Mouse (Mus musculus) embryonic facial prominence, embryonic 11.5 days (tissue): ENCODE results near the gene Tnxb. TPM values are rescaled to one million over a fixed set of nuclear protein-coding genes. Genes with fewer than 3 reads are reported as not detected.
A peak's percentile ranks its signal among the peaks of the same experiment; 100 is the strongest.

Experiments
- ATAC-seq: fragments of 200-750 bp; cut with Nextera tagmentation; replicated peaks from 2 replicates; pipeline ENCODE4 v1.8.0; 2017; ENCODE audit warnings: low read depth; ENCODE audit not compliant: insufficient number of reproducible peaks, low FRiP score, low TSS enrichment
- DNase-seq: peaks from one replicate; pipeline ENCODE4 v3.0.0-alpha.2; 2015; ENCODE audit warnings: low spot score
- H3K27ac ChIP-seq: fragments of 300-500 bp; sonication (generic); replicated peaks from 2 replicates; pipeline ENCODE4 v1.5.1; 2014; ENCODE audit warnings: mild to moderate bottlenecking, low read depth, low read length, control low read depth
- H3K27me3 ChIP-seq: fragments of 300-500 bp; sonication (generic); 2 replicates; pipeline ENCODE4 v1.6.1; 2014; ENCODE audit warnings: mild to moderate bottlenecking, low read length, moderate library complexity, mixed read lengths; ENCODE audit not compliant: control insufficient read depth, insufficient read depth
- H3K36me3 ChIP-seq: fragments of 300-500 bp; sonication (generic); replicated peaks from 2 replicates; pipeline ENCODE4 v1.6.1; 2014; ENCODE audit warnings: low read depth, mild to moderate bottlenecking, low read length, moderate library complexity, mixed read lengths; ENCODE audit not compliant: control insufficient read depth, insufficient read depth
- H3K4me1 ChIP-seq: fragments of 300-500 bp; sonication (generic); 2 replicates; pipeline ENCODE4 v1.6.1; 2014; ENCODE audit warnings: low read length, mixed read lengths; ENCODE audit not compliant: control insufficient read depth, insufficient read depth
- H3K4me2 ChIP-seq: fragments of 300-500 bp; sonication (generic); 2 replicates; pipeline ENCODE4 v1.6.1; 2014; ENCODE audit warnings: low read depth, mild to moderate bottlenecking, control low read depth, low read length, moderate library complexity
- H3K4me3 ChIP-seq: fragments of 300-500 bp; sonication (generic); 2 replicates; pipeline ENCODE4 v1.5.1; 2014; ENCODE audit warnings: low read depth, low read length, control low read depth
- H3K9ac ChIP-seq: fragments of 300-500 bp; sonication (generic); replicated peaks from 2 replicates; pipeline ENCODE4 v1.6.1; 2014; ENCODE audit warnings: mild to moderate bottlenecking, control low read depth, low read length
- H3K9me3 ChIP-seq: fragments of 300-500 bp; sonication (generic); replicated peaks from 2 replicates; pipeline ENCODE4 v1.6.1; 2016; ENCODE audit warnings: mild to moderate bottlenecking, low read length, inconsistent platforms, mixed read lengths; ENCODE audit not compliant: control insufficient read depth
- WGBS: fragments of 180-500 bp; shearing (Covaris S2); extraction: QIAGEN DNeasy Blood & Tissue Kit; methylation state at CpG from one replicate; pipeline ENCODE4 v1.1.7; 2014; 5-methylcytosine and 5-hydroxymethylcytosine counted together
- polyA plus RNA-seq: library from polyadenylated mRNA; unstranded; fragments of >200 nt; fragmentation: Nextera tagmentation; extraction: Ambion mirVana; gene quantifications from 2 replicates; pipeline ENCODE4 v1.2.1, GENCODE M21; 2014

Gene Tnxb
- polyA plus RNA-seq, 1 experiment from 2014 or later = not detected

- 76% methylated on average over 8 of the region's 8 CpGs for WGBS
- H3K4me2 ChIP-seq = no peak overlapping the region
- peaks cover 14% of the 10 kb centered on the region for H3K27me3 ChIP-seq
- H3K4me1 ChIP-seq = no peaks in the 10 kb centered on the region; the same call in 1 of the 2 replicates
- H3K9ac ChIP-seq = no peak overlapping the region
- no peak for ATAC-seq
- no peaks in the 10 kb centered on the region for H3K36me3 ChIP-seq
- no peak overlapping the region for H3K4me3 ChIP-seq
- no peak for DNase-seq
- no peak overlapping the region for H3K27ac ChIP-seq
- H3K9me3 ChIP-seq = no peaks in the 10 kb centered on the region
These were observed 7.4 kb upstream of the Tnxb start for GRCm38 (mm10) chr17:34662978-34663377.

GRCm38 (mm10) chr17:34663558-34663957 lies 6.8 kb upstream of the Tnxb start:
- DNase-seq = no peak
- peaks cover 14% of the 10 kb centered on the region for H3K27me3 ChIP-seq

GRCm38 (mm10) chr17:34664472-34664871 lies 5.9 kb upstream of the Tnxb start:
- ATAC-seq (no peak), DNase-seq (no peak)
- Histone ChIP-seq H3K36me3 (no peaks in the 10 kb centered on the region), H3K4me3 (no peak overlapping the region), H3K9me3 (no peaks in the 10 kb centered on the region), H3K9ac (no peak overlapping the region), H3K4me1 (no peaks in the 10 kb centered on the region; the same call in 1 of the 2 replicates), H3K27me3 (peaks cover 12% of the 10 kb centered on the region), H3K4me2 (no peak overlapping the region), H3K27ac (no peak overlapping the region)
- 80% methylated on average over 7 of the region's 7 CpGs for WGBS

More at GRCm38 (mm10) chr17:34663558-34663957, 6.8 kb upstream of the Tnxb start:
- Histone ChIP-seq H3K4me2 (no peak overlapping the region), H3K9me3 (no peaks in the 10 kb centered on the region), H3K36me3 (no peaks in the 10 kb centered on the region), H3K9ac (no peak overlapping the region), H3K4me3 (no peak overlapping the region), H3K27ac (no peak overlapping the region), H3K4me1 (no peaks in the 10 kb centered on the region; the same call in 1 of the 2 replicates)
- no peak for ATAC-seq
- 45% methylated on average over 1 of the region's 1 CpGs for WGBS

- Histone ChIP-seq H3K36me3 (no peaks in the 10 kb centered on the region), H3K4me1 (peaks cover 9% of the 10 kb centered on the region), H3K27me3 (peaks cover 42% of the 10 kb centered on the region), H3K27ac (no peak overlapping the region), H3K4me2 (peak overlapping the region; percentile 65), H3K9ac (peak overlapping the region; percentile 18; the same call in 1 of the 2 replicates), H3K9me3 (no peaks in the 10 kb centered on the region), H3K4me3 (peak overlapping the region; percentile 29)
- peak; percentile 26 for DNase-seq
- ATAC-seq = peak; percentile 39; the same call in 1 of the 2 replicates
- 9% methylated on average over 93 of the region's 93 CpGs for WGBS
These were observed 1.1 kb downstream of the Tnxb start for GRCm38 (mm10) chr17:34671151-34672066.

- WGBS = 29% methylated on average over 49 of the region's 49 CpGs
- ATAC-seq (no peak), DNase-seq (no peak)
- Histone ChIP-seq H3K27ac (no peak overlapping the region), H3K4me2 (peak overlapping the region; percentile 65), H3K4me1 (peaks cover 9% of the 10 kb centered on the region), H3K27me3 (peaks cover 42% of the 10 kb centered on the region), H3K36me3 (no peaks in the 10 kb centered on the region), H3K9me3 (no peaks in the 10 kb centered on the region), H3K9ac (no peak overlapping the region), H3K4me3 (peak overlapping the region; percentile 29; the same call in 1 of the 2 replicates)
These were observed 2.0 kb downstream of the Tnxb start for GRCm38 (mm10) chr17:34672246-34672792.

- WGBS = 87% methylated on average over 7 of the region's 7 CpGs
These were observed 2.8 kb downstream of the Tnxb start for GRCm38 (mm10) chr17:34673139-34673538.

GRCm38 (mm10) chr17:34674524-34675204 lies 4.3 kb downstream of the Tnxb start:
- H3K36me3 ChIP-seq = no peaks in the 10 kb centered on the region
- ATAC-seq = no peak

More at GRCm38 (mm10) chr17:34673139-34673538, 2.8 kb downstream of the Tnxb start:
- DNase-seq = no peak
- Histone ChIP-seq H3K4me3 (no peak overlapping the region), H3K36me3 (no peaks in the 10 kb centered on the region), H3K27ac (no peak overlapping the region), H3K4me2 (no peak overlapping the region), H3K27me3 (peaks cover 42% of the 10 kb centered on the region), H3K9ac (no peak overlapping the region), H3K4me1 (peaks cover 9% of the 10 kb centered on the region), H3K9me3 (no peaks in the 10 kb centered on the region)
- no peak for ATAC-seq

More at GRCm38 (mm10) chr17:34674524-34675204, 4.3 kb downstream of the Tnxb start:
- Histone ChIP-seq H3K4me1 (peaks cover 9% of the 10 kb centered on the region), H3K9me3 (no peaks in the 10 kb centered on the region), H3K27me3 (peaks cover 42% of the 10 kb centered on the region), H3K27ac (no peak overlapping the region), H3K9ac (no peak overlapping the region), H3K4me3 (no peak overlapping the region), H3K4me2 (no peak overlapping the region)
- 66% methylated on average over 11 of the region's 11 CpGs for WGBS
- DNase-seq = no peak
